Mouse (Mus musculus) adrenal gland, postnatal 25 days (tissue): Measurements from ENCODE around the gene Anapc10. TPM values are rescaled to one million over a fixed set of nuclear protein-coding genes. Genes with fewer than 3 reads are reported as not detected.
A peak's percentile ranks its signal among the peaks of the same experiment; 100 is the strongest.
"Not testable (repeated sequence)": the region's sequence is repeated elsewhere in the genome, so short reads cannot be mapped to it uniquely, and the experiment has no call there.

Experiments
- DNase-seq: peaks from one replicate; pipeline ENCODE4 v3.0.0; 2021; ENCODE audit warnings: mixed read lengths
- long read RNA-seq: library from polyadenylated mRNA; stranded (forward); transcript quantifications from one replicate; pipeline ENCODE4 v2.0.0, GENCODE M21; 2021
- total RNA-seq: library from RNA; stranded (reverse); gene quantifications from 2 replicates; pipeline ENCODE4 v1.2.3, GENCODE M21; 2021

Gene Anapc10
- 9.8 and 12.7 TPM in 2 replicates for total RNA-seq
- long read RNA-seq, full-length matches to known transcripts = 4 of 12 reads
- long read RNA-seq, partial matches to known transcripts = 2 of 12 reads
- long read RNA-seq, other reads (novel, unspliced or antisense) = 6 of 12 reads

DNA sequence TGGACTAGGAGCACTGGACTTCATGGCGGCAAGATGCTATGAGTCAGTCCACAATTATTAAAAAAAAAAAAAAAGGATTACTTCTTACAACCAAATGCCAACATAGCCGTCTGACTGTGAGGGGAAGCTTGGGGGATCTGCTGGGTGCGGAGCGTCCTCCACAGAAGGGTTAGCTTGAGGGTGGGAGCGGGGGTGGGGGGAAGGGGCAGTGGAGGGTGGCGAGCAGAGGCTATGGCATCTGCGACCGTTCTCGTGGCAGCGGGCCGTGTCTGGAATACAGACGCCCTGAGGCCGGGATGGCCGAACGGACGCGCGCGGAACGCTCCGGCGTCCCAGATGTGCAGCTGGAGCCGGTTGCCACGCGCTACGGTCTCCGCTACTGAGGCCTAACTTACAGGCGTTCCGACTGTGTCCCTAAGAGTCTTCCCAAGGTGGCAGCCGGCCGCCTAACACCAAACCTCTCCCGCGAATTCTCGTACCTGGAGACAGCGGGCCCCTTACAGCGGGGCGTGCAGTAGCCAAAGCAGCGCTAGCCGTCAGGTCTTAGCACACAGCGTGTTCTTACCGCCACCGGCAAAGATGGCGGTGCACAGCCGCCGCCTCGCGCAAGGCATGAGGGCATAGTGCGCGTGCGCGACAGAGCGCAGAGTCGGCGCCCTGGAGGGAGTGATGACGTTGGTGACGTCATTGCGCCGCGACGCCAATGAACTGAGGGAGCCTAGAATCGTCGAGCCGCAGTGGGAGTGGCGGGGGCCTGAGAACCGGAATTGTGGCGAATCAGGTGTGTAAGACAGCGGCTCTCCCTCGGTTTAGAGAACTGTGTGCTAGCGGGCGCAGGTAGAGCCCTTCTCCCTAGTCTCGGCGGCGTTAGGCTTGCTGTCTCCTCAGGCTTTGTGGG is at the start of gene Anapc10, which contains the start of gene Abce1:
Gene Anapc10, plus strand, starts transcription at position 757 of the 898 bp plus-strand sequence.
Gene Abce1, minus strand, starts transcription at position 677 of the 898 bp plus-strand sequence.
- peak; percentile 99 for DNase-seq

- DNase-seq = no peak
Observed at GRCm38 (mm10) chr8:79676461-79676860, 35.2 kb upstream of the Anapc10 start.

DNA sequence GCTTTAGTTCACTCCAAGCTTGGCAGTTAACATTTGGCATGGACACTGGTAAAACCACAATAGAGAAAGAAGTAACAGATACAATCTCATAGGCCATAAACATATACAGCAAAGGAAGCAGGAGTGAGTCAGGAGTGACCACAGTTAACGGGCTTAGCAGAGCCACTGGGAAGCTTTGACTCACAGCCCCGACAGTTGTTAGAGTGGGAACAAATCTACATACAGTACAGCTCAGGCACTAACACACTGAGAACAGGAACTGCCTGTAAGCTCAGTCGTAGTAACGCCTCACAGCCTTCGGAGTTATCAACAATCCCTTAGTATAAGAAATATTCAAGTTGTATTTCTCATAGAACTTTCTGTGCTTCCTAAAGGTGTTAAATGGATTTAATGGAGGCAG is 32.6 kb upstream of the Anapc10 start:
- no peak for DNase-seq

- not testable (repeated sequence) for DNase-seq
Observed at GRCm38 (mm10) chr8:79680083-79680482, 31.5 kb upstream of the Anapc10 start.

GRCm38 (mm10) chr8:79680555-79680954 is 31.1 kb upstream of the Anapc10 start:
- DNase-seq = peak; percentile 41

DNA sequence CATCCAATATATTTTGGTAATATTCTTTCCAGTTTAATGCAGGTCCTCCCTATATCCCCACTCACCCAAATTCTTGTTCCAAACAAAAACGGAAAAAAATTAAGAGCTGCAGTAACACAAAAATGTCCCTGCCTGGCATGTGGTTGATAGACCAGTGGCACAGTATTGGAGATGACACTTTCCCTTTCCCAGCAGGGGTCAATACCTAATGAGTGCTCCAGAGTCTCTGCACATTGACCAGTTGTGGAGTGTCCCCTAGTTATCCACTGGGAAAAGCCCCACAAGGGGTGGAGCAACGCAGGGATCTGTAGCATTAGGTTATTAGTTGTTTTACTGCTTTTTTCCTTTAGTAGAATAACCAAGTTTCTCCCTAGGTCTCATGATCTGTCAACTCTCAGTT is 30.7 kb upstream of the Anapc10 start:
- DNase-seq = no peak

DNA sequence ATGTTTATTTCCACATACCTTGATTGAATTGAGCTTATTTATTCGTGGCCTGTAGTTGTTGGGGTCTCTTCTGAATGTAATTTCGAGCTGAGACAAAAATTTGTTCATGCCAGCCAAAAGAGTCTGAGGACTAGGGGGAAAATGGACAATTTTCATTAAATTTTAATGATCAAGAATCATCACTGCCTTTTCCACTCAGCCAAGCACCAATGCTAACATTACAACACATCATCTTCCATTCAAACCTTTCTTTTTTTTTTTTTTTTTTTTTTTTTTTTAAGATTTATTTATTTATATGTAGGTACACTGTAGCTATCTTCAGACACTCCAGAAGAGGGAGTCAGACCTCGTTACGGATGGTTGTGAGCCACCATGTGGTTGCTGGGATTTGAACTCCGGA is 25.7 kb upstream of the Anapc10 start:
- DNase-seq = not testable (repeated sequence)

DNA sequence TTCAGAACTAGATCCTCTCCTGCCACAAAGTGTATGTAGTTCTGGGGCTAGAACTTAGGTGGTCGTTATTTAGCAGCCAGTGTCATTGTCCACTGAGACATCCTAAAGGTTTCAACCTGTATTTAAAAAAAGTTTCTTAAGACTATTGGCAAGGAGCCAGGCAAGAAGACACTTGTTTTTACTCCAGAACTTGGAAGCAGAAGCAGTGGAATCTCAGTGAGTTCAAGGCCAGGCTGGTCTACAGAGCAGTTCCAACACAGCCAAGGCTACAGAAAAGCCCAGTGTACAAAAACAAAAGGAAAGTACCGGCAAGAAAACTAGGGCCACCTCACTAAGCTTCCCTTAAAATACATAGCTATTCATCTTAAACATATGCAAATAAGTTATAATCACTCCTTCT is 19.1 kb upstream of the Anapc10 start:
- DNase-seq = no peak

DNA sequence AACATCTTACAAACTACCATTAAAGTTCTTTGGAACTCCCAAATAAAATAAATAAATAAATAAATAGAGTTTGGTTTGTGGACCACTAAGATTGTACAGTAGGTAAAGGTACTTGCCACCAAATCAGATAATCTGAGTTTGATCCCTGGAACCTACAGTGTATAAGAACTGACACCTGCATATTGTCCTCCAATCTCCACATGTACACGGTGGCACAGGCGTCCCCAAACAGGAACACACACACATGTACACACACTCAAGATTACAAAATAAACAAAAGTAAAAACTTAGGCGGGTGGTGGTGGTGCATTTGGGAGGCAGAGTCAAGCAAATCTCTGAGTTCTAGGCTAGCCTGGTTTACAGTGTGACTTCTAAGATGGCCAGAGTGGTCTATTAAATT is 4.9 kb upstream of the Anapc10 start:
- no peak for DNase-seq

DNA sequence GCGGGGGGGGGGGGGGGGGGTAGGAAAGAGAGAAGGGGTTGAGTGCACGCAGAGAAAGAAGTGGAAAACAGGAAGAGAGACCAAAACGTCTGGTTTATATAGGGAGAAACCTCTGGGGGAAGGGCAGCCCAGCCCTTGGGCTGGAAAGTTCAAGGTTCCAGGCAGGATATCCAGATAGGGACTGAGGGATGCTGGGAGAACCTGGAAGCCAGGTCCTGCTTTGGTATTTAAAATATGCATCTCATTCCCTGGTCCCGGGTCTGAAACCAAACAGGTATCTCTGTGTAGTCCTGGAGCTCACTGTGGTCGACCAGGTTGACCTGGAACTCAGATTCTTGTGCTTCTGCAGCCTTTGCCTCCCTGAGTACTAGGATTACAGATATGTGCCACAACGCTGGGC is 1.1 kb downstream of the Anapc10 start:
- no peak for DNase-seq

DNA sequence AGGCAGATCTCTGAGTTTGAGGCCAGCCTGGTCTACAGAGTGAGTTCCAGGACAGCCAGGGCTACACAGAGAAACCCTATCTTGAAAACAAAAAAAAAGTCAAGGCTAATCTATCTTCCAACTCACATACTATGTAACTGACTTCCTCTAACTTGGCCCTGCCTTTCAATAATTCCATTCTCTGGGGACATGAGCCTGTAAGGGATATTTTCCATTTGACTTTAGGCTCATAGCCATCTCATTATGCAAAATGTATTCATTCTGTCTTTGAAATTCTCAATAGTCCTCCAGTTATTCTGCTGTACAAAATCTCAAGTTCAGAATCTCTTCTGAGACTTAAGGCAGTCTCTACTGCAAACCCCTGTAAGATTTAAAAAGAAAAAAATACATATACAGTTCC is 9.9 kb downstream of the Anapc10 start:
- no peak for DNase-seq

- DNase-seq = no peak
Observed at GRCm38 (mm10) chr8:79723308-79723707, 11.7 kb downstream of the Anapc10 start.

- no peak for DNase-seq
Observed at GRCm38 (mm10) chr8:79724589-79724988, 13.0 kb downstream of the Anapc10 start.

DNA sequence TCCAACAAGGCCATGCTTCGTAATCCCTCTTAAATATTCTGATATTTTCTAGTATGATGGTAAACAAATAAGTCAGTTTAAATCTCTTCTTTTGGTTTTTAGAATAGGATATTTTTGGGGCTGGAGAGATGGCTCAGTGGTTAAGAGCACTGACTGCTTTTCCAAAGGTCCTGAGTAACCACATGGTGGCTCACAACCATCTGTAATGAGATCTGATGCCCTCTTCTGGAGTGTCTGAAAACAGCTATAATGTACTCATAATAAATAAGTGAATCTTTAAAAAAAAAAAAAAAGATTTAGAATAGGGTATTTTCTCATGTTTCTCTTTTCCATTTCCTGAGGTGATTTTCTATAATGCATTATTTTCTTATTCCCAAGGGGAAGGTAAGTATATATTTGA is 16.3 kb downstream of the Anapc10 start:
- DNase-seq = no peak

DNA sequence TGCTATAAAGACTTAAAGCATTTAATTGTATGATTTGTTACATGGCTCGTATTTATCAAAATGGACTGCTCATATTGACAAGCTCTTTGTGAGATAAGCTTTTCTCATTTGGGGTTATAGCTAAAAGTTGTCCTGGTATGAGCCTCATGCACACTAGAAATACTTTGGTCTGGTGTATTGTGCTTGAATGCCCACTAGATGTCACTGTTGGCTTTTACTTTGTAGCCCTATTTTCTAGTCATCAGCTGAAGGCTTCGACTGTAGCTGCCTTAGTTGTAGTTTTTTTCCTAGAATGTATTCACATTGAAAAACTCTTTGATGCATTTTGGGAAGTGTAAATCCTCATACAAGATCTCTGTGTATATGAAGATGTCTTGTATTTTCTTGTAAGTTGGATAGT is 22.7 kb downstream of the Anapc10 start:
- no peak for DNase-seq

GRCm38 (mm10) chr8:79748171-79748570 is 36.6 kb downstream of the Anapc10 start:
- DNase-seq = no peak

DNA sequence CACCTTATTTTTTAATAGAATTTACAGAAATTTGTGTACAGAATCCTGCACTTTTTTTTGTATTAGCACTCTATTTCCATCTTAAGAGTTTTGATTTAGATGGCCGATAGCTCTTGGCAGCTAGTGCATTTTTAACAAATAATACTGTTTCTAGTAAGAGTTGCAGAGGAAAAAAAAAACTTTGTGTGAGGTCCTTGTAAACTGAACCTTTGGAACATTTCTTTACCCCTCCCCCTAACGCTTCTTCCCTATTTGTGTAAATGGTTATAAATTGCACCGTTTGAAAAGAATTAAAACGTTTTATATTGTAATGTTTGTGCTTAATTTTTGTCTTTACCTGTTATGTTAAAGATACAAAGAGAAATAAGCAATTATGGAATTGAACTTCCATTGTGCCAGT is 37.0 kb downstream of the Anapc10 start:
- DNase-seq = no peak

GRCm38 (mm10) chr8:79750305-79750704 is 38.7 kb downstream of the Anapc10 start:
- no peak for DNase-seq

GRCm38 (mm10) chr8:79794873-79795272 is 83.3 kb downstream of the Anapc10 start:
- not testable (repeated sequence) for DNase-seq

GRCm38 (mm10) chr8:79796690-79797089 is 85.1 kb downstream of the Anapc10 start:
- DNase-seq = no peak

- DNase-seq = no peak
Observed at GRCm38 (mm10) chr8:79804499-79804898, 92.9 kb downstream of the Anapc10 start.

DNA sequence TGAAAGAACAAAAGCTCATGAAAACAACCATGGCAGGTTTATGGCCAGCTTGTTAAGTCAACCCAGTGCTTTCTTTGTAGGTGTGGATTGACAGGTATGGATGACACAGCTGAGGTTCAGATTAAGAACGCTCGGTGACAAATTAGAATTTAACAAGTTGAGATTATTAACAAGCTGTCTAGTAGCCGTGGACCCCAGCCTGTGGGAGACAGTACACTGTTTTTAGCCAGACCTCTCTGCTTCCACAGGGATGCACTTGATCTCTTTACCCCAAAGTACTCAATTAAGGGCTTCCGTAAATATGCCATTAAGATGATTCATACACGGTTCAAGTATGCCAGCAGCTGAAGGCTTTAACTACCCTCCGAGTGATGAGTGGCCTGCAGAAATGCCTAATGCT is 95.4 kb downstream of the Anapc10 start:
- DNase-seq = no peak

- no peak for DNase-seq
Observed at GRCm38 (mm10) chr8:79826534-79826933, 114.9 kb downstream of the Anapc10 start.
